Mouse (Mus musculus) kidney, adult 2 months (tissue): ENCODE measurements around the gene Hdac4. TPM values are rescaled to one million over a fixed set of nuclear protein-coding genes. Genes with fewer than 3 reads are reported as not detected.

Experiments used
- DNase-seq: peaks from one replicate; pipeline ENCODE4 v3.0.0; 2021
- H3K27ac ChIP-seq: fragments of 200-500 bp; 2 replicates; pipeline ENCODE4 v1.5.1; 2012; ENCODE audit warnings: low read depth, low read length, control low read depth, inconsistent platforms; ENCODE audit not compliant: insufficient read depth
- H3K27me3 ChIP-seq: fragments of 200-500 bp; replicated peaks from 2 replicates; pipeline ENCODE4 v1.6.1; 2012; ENCODE audit warnings: mild to moderate bottlenecking, moderate library complexity, low read length, inconsistent platforms; ENCODE audit not compliant: control insufficient read depth, insufficient read depth
- H3K36me3 ChIP-seq: fragments of 200-500 bp; 2 replicates; pipeline ENCODE4 v1.6.1; 2012; ENCODE audit warnings: mild to moderate bottlenecking, moderate library complexity, low read length, inconsistent platforms; ENCODE audit not compliant: control insufficient read depth, insufficient read depth
- H3K4me1 ChIP-seq: fragments of 200-500 bp; 2 replicates; pipeline ENCODE4 v1.6.1; 2011; ENCODE audit warnings: low read length; ENCODE audit not compliant: control insufficient read depth, insufficient read depth
- H3K4me3 ChIP-seq: fragments of 200-500 bp; 2 replicates; pipeline ENCODE4 v1.5.1; 2011; ENCODE audit warnings: mild to moderate bottlenecking, low read depth, low read length, control low read depth; ENCODE audit not compliant: insufficient read depth
- CTCF ChIP-seq: fragments of 200-500 bp; conservative IDR thresholded peaks from 2 replicates; pipeline ENCODE4 v1.5.1; 2011; ENCODE audit warnings: low read depth, mild to moderate bottlenecking, control low read depth, low read length, moderate library complexity, mixed read lengths; ENCODE audit not compliant: insufficient read depth, insufficient read length
- POLR2A ChIP-seq: fragments of 200-500 bp; IDR thresholded peaks from one replicate; pipeline ENCODE4 v1.6.1; 2011; ENCODE audit warnings: low read depth, low read length, control low read depth
- WGBS: fragments of 180-500 bp; shearing (Covaris S2); methylation state at CpG from one replicate; pipeline ENCODE4 v1.1.7; 2018; 5-methylcytosine and 5-hydroxymethylcytosine counted together
- polyA plus RNA-seq: library from polyadenylated mRNA; depleted of rRNA; stranded (reverse); fragments of >200 nt; gene quantifications from 2 replicates; pipeline ENCODE4 v1.2.3, GENCODE M21; 2012

The Hdac4 gene
- polyA plus RNA-seq, 1 experiment = 10.0 TPM

- Histone ChIP-seq H3K27me3 (no peaks in the 10 kb centered on the region), H3K36me3 (no peaks in the 10 kb centered on the region), H3K4me3 (no peak overlapping the region), H3K4me1 (no peaks in the 10 kb centered on the region), H3K27ac (no peak overlapping the region)
- TF ChIP-seq CTCF (no peak), POLR2A (no peak)
- 43% methylated on average over 1 of the region's 1 CpGs for WGBS
- no peak for DNase-seq
Measured at GRCm38 (mm10) chr1:92038714-92039113, 156.8 kb downstream of the Hdac4 start.

- H3K27ac ChIP-seq = no peak overlapping the region
- WGBS = 89% methylated on average over 7 of the region's 7 CpGs
- H3K4me3 ChIP-seq = no peak overlapping the region
- H3K27me3 ChIP-seq = no peaks in the 10 kb centered on the region
- DNase-seq = no peak
- no peak for TF ChIP-seq CTCF
- TF ChIP-seq POLR2A = no peak
- no peaks in the 10 kb centered on the region for H3K4me1 ChIP-seq
- H3K36me3 ChIP-seq = no peaks in the 10 kb centered on the region
Measured at GRCm38 (mm10) chr1:92037039-92037438, 158.5 kb downstream of the Hdac4 start.

- DNase-seq = no peak
- H3K36me3 ChIP-seq = no peaks in the 10 kb centered on the region
- 84% methylated on average over 6 of the region's 6 CpGs for WGBS
- H3K4me1 ChIP-seq = no peaks in the 10 kb centered on the region
- H3K27me3 ChIP-seq = no peaks in the 10 kb centered on the region
- TF ChIP-seq POLR2A (no peak), CTCF (no peak)
- no peak overlapping the region for H3K27ac ChIP-seq
- no peak overlapping the region for H3K4me3 ChIP-seq
Measured at GRCm38 (mm10) chr1:92035770-92036169, 159.7 kb downstream of the Hdac4 start.

GRCm38 (mm10) chr1:92034247-92034646 is 161.3 kb downstream of the Hdac4 start:
- H3K36me3 ChIP-seq = no peaks in the 10 kb centered on the region
- H3K27me3 ChIP-seq = no peaks in the 10 kb centered on the region
- 87% methylated on average over 3 of the region's 3 CpGs for WGBS
- TF ChIP-seq CTCF = no peak
- no peak for TF ChIP-seq POLR2A
- no peak overlapping the region for H3K27ac ChIP-seq
- no peak for DNase-seq
- H3K4me1 ChIP-seq = no peaks in the 10 kb centered on the region
- H3K4me3 ChIP-seq = no peak overlapping the region

GRCm38 (mm10) chr1:92033463-92033862 is 162.0 kb downstream of the Hdac4 start:
- H3K4me3 ChIP-seq = no peak overlapping the region
- H3K36me3 ChIP-seq = no peaks in the 10 kb centered on the region
- H3K27me3 ChIP-seq = no peaks in the 10 kb centered on the region
- TF ChIP-seq CTCF (no peak), POLR2A (no peak)
- H3K4me1 ChIP-seq = no peaks in the 10 kb centered on the region
- DNase-seq = no peak
- H3K27ac ChIP-seq = no peak overlapping the region
- 94% methylated on average over 7 of the region's 7 CpGs for WGBS

- Histone ChIP-seq H3K36me3 (no peaks in the 10 kb centered on the region), H3K27ac (no peak overlapping the region), H3K4me3 (no peak overlapping the region), H3K4me1 (no peaks in the 10 kb centered on the region), H3K27me3 (no peaks in the 10 kb centered on the region)
- TF ChIP-seq POLR2A (no peak), CTCF (no peak)
- no peak for DNase-seq
- 81% methylated on average over 6 of the region's 6 CpGs for WGBS
Measured at GRCm38 (mm10) chr1:92030541-92030940, 165.0 kb downstream of the Hdac4 start.

GRCm38 (mm10) chr1:92028158-92028557 is 167.3 kb downstream of the Hdac4 start:
- TF ChIP-seq POLR2A = no peak
- DNase-seq = no peak
- H3K4me3 ChIP-seq = no peak overlapping the region
- 78% methylated on average over 2 of the region's 2 CpGs for WGBS
- H3K27me3 ChIP-seq = no peaks in the 10 kb centered on the region
- H3K36me3 ChIP-seq = no peaks in the 10 kb centered on the region
- H3K4me1 ChIP-seq = no peaks in the 10 kb centered on the region
- no peak overlapping the region for H3K27ac ChIP-seq

GRCm38 (mm10) chr1:92026351-92026750 is 169.1 kb downstream of the Hdac4 start:
- DNase-seq = no peak
- Histone ChIP-seq H3K36me3 (no peaks in the 10 kb centered on the region), H3K4me3 (no peak overlapping the region), H3K27me3 (no peaks in the 10 kb centered on the region), H3K4me1 (no peaks in the 10 kb centered on the region), H3K27ac (no peak overlapping the region)
- 74% methylated on average over 3 of the region's 3 CpGs for WGBS
- TF ChIP-seq CTCF (no peak), POLR2A (no peak)
